Mouse (Mus musculus): ENCODE results near the gene Pcsk6.

DNA sequence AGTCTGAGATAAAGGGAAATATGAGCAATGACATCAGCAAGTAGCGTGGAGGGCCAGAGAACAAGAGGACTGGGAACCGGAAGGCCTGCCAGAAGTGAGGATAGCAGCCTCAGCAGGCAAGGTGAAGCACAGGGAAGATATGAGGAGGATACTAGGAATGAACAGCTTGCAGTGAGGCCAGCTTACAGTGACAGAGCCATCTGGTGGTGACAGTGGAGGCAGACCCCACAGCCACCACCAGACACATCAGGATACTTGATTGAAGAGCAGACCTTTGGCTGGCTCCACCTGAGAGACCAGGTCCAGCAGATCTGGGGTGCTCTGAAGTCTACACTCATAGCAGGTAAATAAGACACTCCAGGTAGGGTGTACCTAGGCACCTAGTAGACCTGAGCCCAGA is 166.2 kb downstream of the Pcsk6 start:
- TF ChIP-seq CTCF (IDR thresholded peaks at IDR 0.05; ENCODE audit: low read depth, low read length): no peak
- no peak for TF ChIP-seq GATA2 (IDR thresholded peaks at IDR 0.05; ENCODE audit: borderline replicate concordance, low read depth, low read length)
- no peak for TF ChIP-seq GATA1 (IDR thresholded peaks at IDR 0.05; ENCODE audit: borderline replicate concordance, low read length)
- TF ChIP-seq TAL1 (conservative IDR thresholded peaks at IDR 0.05; ENCODE audit: low read depth, low read length): no peak
- TF ChIP-seq POLR2AphosphoS5 (IDR thresholded peaks at IDR 0.05; ENCODE audit: insufficient replicate concordance, low read depth, low read length): no peak
